Comparison of ENCODE assay signal across 8 mouse cellular contexts in genomic region chr16:49699821-49700220, GRCm38 (mm10). TPM values are rescaled to one million over a fixed set of nuclear protein-coding genes. Genes with fewer than 3 reads are reported as not detected.
DNase-seq lines count a peak whose midpoint lies in the region; ATAC-seq lines count a peak whose summit lies in the region.

No protein-coding gene starts in this region.

- no peaks in the 10 kb centered on the region for H3K36me3 ChIP-seq in kidney, embryonic 14.5 days (ENCODE audit: control insufficient read depth, insufficient read depth, low read length)
- H3K36me3 ChIP-seq in intestine, embryonic 14.5 days (ENCODE audit: control insufficient read depth, insufficient read depth, low read length): no peaks in the 10 kb centered on the region
- H3K36me3 ChIP-seq in midbrain, embryonic 15.5 days (replicated peaks): no peaks in the 10 kb centered on the region

- peaks cover 3% of the 10 kb centered on the region; the same call in 1 of the 2 replicates for H3K4me1 ChIP-seq in kidney, embryonic 14.5 days (ENCODE audit: control insufficient read depth, insufficient read depth, low read length)
- H3K4me1 ChIP-seq in intestine, embryonic 14.5 days (replicated peaks; ENCODE audit: control insufficient read depth, insufficient read depth, low read length): peaks cover 4% of the 10 kb centered on the region; the same call in 1 of the 2 replicates
- peaks cover 18% of the 10 kb centered on the region for H3K4me1 ChIP-seq in midbrain, embryonic 15.5 days

- no peaks in the 10 kb centered on the region for H3K27me3 ChIP-seq in kidney, embryonic 14.5 days (ENCODE audit: control insufficient read depth, insufficient read depth, low read length)
- H3K27me3 ChIP-seq in intestine, embryonic 14.5 days (replicated peaks; ENCODE audit: control insufficient read depth, insufficient read depth, low read length): no peaks in the 10 kb centered on the region
- no peaks in the 10 kb centered on the region for H3K27me3 ChIP-seq in midbrain, embryonic 15.5 days (replicated peaks)

- DNase-seq in kidney, postnatal 36 days: no peak
- DNase-seq in c-Kit-positive CD71-positive TER-119-positive erythroid progenitor cells, embryonic 14.5 days (ENCODE audit: low spot score): peak; percentile 3
- no peak for DNase-seq in intestine, embryonic 14.5 days (ENCODE audit: low spot score)
- DNase-seq in thymus, postnatal 14 days: no peak
- no peak for DNase-seq in urinary bladder, postnatal 14 days (ENCODE audit: low spot score)

- peak overlapping the region; percentile 62 for H3K4me3 ChIP-seq in kidney, embryonic 14.5 days (ENCODE audit: low read length)
- peak overlapping the region; percentile 78 for H3K4me3 ChIP-seq in intestine, embryonic 14.5 days (ENCODE audit: low read depth, low read length)
- peak overlapping the region; percentile 84 for H3K4me3 ChIP-seq in midbrain, embryonic 15.5 days

- no peak overlapping the region for H3K9ac ChIP-seq in kidney, embryonic 14.5 days (ENCODE audit: low read depth, low read length)
- H3K9ac ChIP-seq in intestine, embryonic 14.5 days (ENCODE audit: low read length): peak overlapping the region; percentile 60
- H3K9ac ChIP-seq in midbrain, embryonic 15.5 days: peak overlapping the region; percentile 73

- WGBS in kidney, embryonic 14.5 days: 34% methylated on average over 5 of the region's 5 CpGs
- WGBS in intestine, embryonic 14.5 days: 33% methylated on average over 5 of the region's 5 CpGs
- 23% methylated on average over 5 of the region's 5 CpGs for WGBS in midbrain, embryonic 15.5 days

- no peak overlapping the region for H3K27ac ChIP-seq in kidney, embryonic 14.5 days (ENCODE audit: low read depth, low read length)
- H3K27ac ChIP-seq in intestine, embryonic 14.5 days (ENCODE audit: low read depth): no peak overlapping the region
- H3K27ac ChIP-seq in midbrain, embryonic 15.5 days: no peak overlapping the region; the same call in 1 of the 2 replicates

- ATAC-seq in kidney, embryonic 14.5 days (ENCODE audit: low FRiP score, low TSS enrichment): no peak
- ATAC-seq in intestine, embryonic 14.5 days (replicated peaks; ENCODE audit: low FRiP score, low TSS enrichment, low read depth): no peak
- ATAC-seq in midbrain, embryonic 15.5 days (replicated peaks): no peak
- no peak for ATAC-seq in CD4-positive, CD25-positive, alpha-beta regulatory T cell, adult 4 months

- peak overlapping the region; percentile 69 for H3K4me2 ChIP-seq in kidney, embryonic 14.5 days (replicated peaks; ENCODE audit: low read depth, low read length)
- H3K4me2 ChIP-seq in intestine, embryonic 14.5 days (ENCODE audit: low read length): peak overlapping the region; percentile 52
- peak overlapping the region; percentile 76 for H3K4me2 ChIP-seq in midbrain, embryonic 15.5 days

- H3K9me3 ChIP-seq in kidney, embryonic 14.5 days (ENCODE audit: control insufficient read depth, low read length): no peaks in the 10 kb centered on the region
- no peaks in the 10 kb centered on the region for H3K9me3 ChIP-seq in intestine, embryonic 14.5 days (ENCODE audit: control insufficient read depth, low read length)
- no peaks in the 10 kb centered on the region for H3K9me3 ChIP-seq in midbrain, embryonic 15.5 days

RNA-seq across cellular contexts. Expression of gene Ift57, which starts 0.8 kb away (rescaled TPM):
- 31.2 and 31.5 TPM in 2 replicates for polyA plus RNA-seq in kidney, embryonic 14.5 days (2014; fragmentation: Nextera tagmentation; extraction: Ambion mirVana)
- polyA plus RNA-seq in intestine, embryonic 14.5 days (2014; fragmentation: Nextera tagmentation; extraction: Ambion mirVana): 18.7 and 20.0 TPM in 2 replicates
- polyA plus RNA-seq in midbrain, embryonic 15.5 days (2015; fragmentation: Nextera tagmentation; extraction: Ambion mirVana): 43.3 and 43.4 TPM in 2 replicates
- polyA plus RNA-seq in CD4-positive, CD25-positive, alpha-beta regulatory T cell, adult 4 months (2017; shearing (Covaris generic)): 1 to 10 TPM; 4.7 to 4.8 TPM
